Mouse (Mus musculus) myocyte (in vitro differentiated cells): ENCODE measurements around the gene Tex2. TPM values are rescaled to one million over a fixed set of nuclear protein-coding genes. Genes with fewer than 3 reads are reported as not detected.

Source experiments
- H3K27me3 ChIP-seq: one replicate; pipeline ENCODE4 v1.6.1; 2011; ENCODE audit not compliant: control insufficient read depth, insufficient read depth, insufficient read length
- H3K36me3 ChIP-seq: one replicate; pipeline ENCODE4 v1.6.1; 2011; ENCODE audit not compliant: control insufficient read depth, insufficient read depth
- H3K4me2 ChIP-seq: one replicate; pipeline ENCODE4 v1.6.1; 2011; ENCODE audit warnings: low read depth, control low read depth
- H3K4me3 ChIP-seq: one replicate; pipeline ENCODE4 v1.5.1; 2011; ENCODE audit warnings: mild to moderate bottlenecking, control low read depth, moderate library complexity
- H3K79me2 ChIP-seq: one replicate; pipeline ENCODE4 v1.6.1; 2011; ENCODE audit not compliant: control insufficient read depth, insufficient read depth
- H3ac ChIP-seq: one replicate; pipeline ENCODE4 v1.6.1; 2011; ENCODE audit not compliant: control insufficient read depth, insufficient read length
- CEBPB ChIP-seq: IDR thresholded peaks from 2 replicates; pipeline ENCODE4 v1.6.1; 2011; ENCODE audit warnings: mild to moderate bottlenecking, moderate library complexity; ENCODE audit not compliant: poor library complexity, insufficient read depth, severe bottlenecking
- E2F4 ChIP-seq: IDR thresholded peaks from one replicate; pipeline ENCODE4 v1.6.1; 2011; ENCODE audit warnings: mild to moderate bottlenecking, control low read depth, moderate library complexity; ENCODE audit not compliant: insufficient read depth
- MAX ChIP-seq: IDR thresholded peaks from one replicate; pipeline ENCODE4 v1.6.1; 2011; ENCODE audit warnings: low read depth, mild to moderate bottlenecking, control low read depth
- MYOD1 ChIP-seq, 3 experiments: IDR thresholded peaks; one replicate each; pipeline ENCODE4 v1.6.1; 2011; ENCODE audit warnings: control low read depth in 2 of 3, low read depth in 2 of 3, mild to moderate bottlenecking in 2 of 3, moderate library complexity in 1 of 3; ENCODE audit not compliant: insufficient read length in 2 of 3, control insufficient read depth in 1 of 3
- POLR2A ChIP-seq: IDR thresholded peaks from one replicate; pipeline ENCODE4 v1.6.1; 2011; ENCODE audit warnings: low read depth, mild to moderate bottlenecking, control low read depth, moderate library complexity; ENCODE audit not compliant: insufficient read length
- POLR2AphosphoS2 ChIP-seq: IDR thresholded peaks from one replicate; pipeline ENCODE4 v1.6.1; 2011; ENCODE audit warnings: low read depth, control low read depth; ENCODE audit not compliant: insufficient read length
- REST ChIP-seq: IDR thresholded peaks from one replicate; pipeline ENCODE4 v1.6.1; 2011; ENCODE audit warnings: mild to moderate bottlenecking, control low read depth, moderate library complexity; ENCODE audit not compliant: insufficient read depth, insufficient read length
- SRF ChIP-seq: IDR thresholded peaks from one replicate; pipeline ENCODE4 v1.6.1; 2011; ENCODE audit warnings: low read depth; ENCODE audit not compliant: control insufficient read depth, insufficient read length
- TCF12 ChIP-seq: IDR thresholded peaks from one replicate; pipeline ENCODE4 v1.6.1; 2011; ENCODE audit warnings: mild to moderate bottlenecking, control low read depth; ENCODE audit not compliant: poor library complexity, insufficient read depth, severe bottlenecking
- TCF3 ChIP-seq: IDR thresholded peaks from one replicate; pipeline ENCODE4 v1.6.1; 2011; ENCODE audit warnings: low read depth, control low read depth; ENCODE audit not compliant: insufficient read length
- USF1 ChIP-seq: IDR thresholded peaks from one replicate; pipeline ENCODE4 v1.6.1; 2011; ENCODE audit warnings: low read depth, mild to moderate bottlenecking, control low read depth, moderate library complexity
- polyA plus RNA-seq: library from polyadenylated mRNA; unstranded; fragments of >200 nt; fragmentation: generic; extraction: Trizol; gene quantifications from one replicate; pipeline ENCODE4 v1.2.1, GENCODE M21; 2012; ENCODE audit warnings: missing spikeins

Gene Tex2
- polyA plus RNA-seq, 1 experiment, result 7.0 TPM

DNA sequence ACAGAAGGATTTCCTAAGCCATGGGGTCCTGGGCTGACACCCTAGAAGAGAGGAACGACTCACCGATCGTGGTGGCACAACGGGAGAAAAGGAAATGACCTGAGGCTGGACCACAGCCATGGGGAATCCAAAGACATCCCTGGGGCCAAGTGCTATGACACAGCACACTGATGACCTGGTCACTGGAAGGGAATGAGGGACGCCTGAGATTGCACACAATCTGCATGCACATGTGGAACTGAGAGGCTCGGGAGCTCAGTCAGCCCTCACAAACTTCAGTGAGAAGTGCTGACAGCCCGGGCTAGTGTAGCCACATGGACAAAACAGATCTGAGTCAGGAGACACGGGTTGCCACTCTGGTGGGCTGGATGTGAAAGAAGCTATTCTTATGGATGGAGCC, 24.4 kb downstream of the Tex2 start:
- Histone ChIP-seq H3K4me2 (peak overlapping the region; percentile 5), H3K36me3 (no peaks in the 10 kb centered on the region)

DNA sequence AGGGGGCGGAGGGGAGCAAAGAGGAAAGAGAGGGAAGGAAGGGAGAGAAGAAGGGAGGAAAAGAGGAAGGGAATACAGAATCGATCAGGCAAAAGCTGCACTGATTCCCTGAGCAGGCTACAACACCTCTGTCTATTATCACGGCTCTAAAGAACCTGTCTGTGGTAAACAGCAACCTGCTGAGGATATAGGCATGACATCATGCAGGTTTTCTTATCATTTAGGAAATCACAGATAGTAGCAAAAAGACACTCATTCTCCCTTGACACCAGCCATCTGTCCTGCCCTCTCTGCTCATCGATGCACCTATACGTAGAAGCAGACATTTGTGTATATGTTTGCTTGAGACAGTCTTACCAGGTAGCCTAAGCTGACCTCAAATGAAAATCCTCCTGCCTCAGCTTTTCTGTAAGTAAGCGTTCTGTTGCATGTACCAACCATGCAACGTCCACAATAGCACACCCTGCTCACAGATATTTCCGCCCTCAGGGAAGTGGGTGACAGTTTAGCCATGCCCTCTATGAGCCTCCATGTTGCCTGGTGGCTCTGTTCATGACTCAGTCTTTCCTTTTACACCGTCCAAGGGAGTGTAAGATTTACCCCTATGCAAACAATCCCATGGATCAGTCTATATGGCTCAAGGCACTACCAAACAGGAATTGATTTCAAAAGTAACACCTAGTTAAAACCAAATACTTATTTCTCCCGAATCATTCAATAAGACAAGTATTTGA, 25.3 kb downstream of the Tex2 start:
- Histone ChIP-seq H3K4me2 (peak overlapping the region; percentile 5), H3K36me3 (no peaks in the 10 kb centered on the region), H3K79me2 (no peaks in the 10 kb centered on the region), H3K4me3 (no peak overlapping the region), H3ac (no peak overlapping the region), H3K27me3 (no peaks in the 10 kb centered on the region)
- no peak for TF ChIP-seq TCF12
- TF ChIP-seq REST, result no peak
- no peak for TF ChIP-seq POLR2AphosphoS2
- TF ChIP-seq SRF, result no peak
- no peak for TF ChIP-seq TCF3
- no peak for TF ChIP-seq MAX
- no peak for TF ChIP-seq MYOD1 (IDR thresholded peaks at IDR 0.05; ENCODE audit: control insufficient read depth in 1 of 3, insufficient read length in 2 of 3, low read depth in 2 of 3)
- TF ChIP-seq E2F4, result no peak

More for the DNA sequence above, 24.4 kb downstream of the Tex2 start:
- H3K4me3 ChIP-seq, result no peak overlapping the region
- H3K27me3 ChIP-seq, result no peaks in the 10 kb centered on the region
- H3ac ChIP-seq, result no peak overlapping the region
- TF ChIP-seq CEBPB (no peak), POLR2A (no peak), MAX (no peak), REST (no peak), TCF12 (no peak), SRF (no peak), USF1 (no peak), TCF3 (no peak)
- no peaks in the 10 kb centered on the region for H3K79me2 ChIP-seq

DNA sequence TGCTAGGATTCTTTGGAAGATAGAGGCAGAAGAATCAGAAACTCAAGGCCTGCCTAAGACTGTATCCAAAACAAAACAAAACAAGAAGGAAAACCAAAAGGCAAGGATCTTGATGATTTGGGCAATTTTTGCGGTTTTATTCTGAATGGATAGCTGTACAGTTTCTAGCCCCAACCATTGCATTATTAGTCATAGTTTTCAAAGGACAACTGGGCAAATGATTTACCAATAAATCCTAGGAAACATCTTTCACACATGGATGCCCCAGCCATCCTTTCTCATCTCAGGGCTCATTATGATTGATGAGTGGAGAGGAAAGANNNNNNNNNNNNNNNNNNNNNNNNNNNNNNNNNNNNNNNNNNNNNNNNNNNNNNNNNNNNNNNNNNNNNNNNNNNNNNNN, 29.4 kb downstream of the Tex2 start:
- TF ChIP-seq SRF, result no peak
- TF ChIP-seq POLR2AphosphoS2, result no peak
- no peak for TF ChIP-seq REST
- TF ChIP-seq CEBPB, result no peak
- Histone ChIP-seq H3K4me2 (no peak overlapping the region), H3K4me3 (no peak overlapping the region), H3K36me3 (no peaks in the 10 kb centered on the region), H3ac (no peak overlapping the region), H3K79me2 (no peaks in the 10 kb centered on the region), H3K27me3 (no peaks in the 10 kb centered on the region)

DNA sequence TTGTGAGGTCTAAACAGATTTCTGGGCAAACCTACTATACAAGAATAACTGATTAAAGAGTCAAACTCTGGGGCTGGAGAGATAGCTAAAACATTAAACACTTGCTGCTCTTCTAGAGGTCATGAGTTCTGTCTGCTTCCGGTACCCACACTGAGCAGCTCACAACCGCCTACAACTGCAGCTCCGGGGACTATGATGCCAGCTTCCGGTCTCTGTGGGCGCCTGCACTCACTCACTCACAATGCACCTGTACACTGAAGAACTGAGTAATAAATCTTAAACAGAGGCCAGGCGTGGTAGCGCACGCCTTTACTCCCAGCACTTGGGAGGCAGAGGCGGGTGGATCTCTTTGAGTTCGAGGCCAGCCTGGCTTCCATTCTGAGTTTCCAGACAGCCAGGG, 31.9 kb downstream of the Tex2 start:
- H3K4me2 ChIP-seq, result no peak overlapping the region
- no peaks in the 10 kb centered on the region for H3K27me3 ChIP-seq
- no peaks in the 10 kb centered on the region for H3K36me3 ChIP-seq
- H3K4me3 ChIP-seq, result no peak overlapping the region
- H3ac ChIP-seq, result no peak overlapping the region
- no peaks in the 10 kb centered on the region for H3K79me2 ChIP-seq
- TF ChIP-seq E2F4, result no peak
- no peak for TF ChIP-seq MAX
- no peak for TF ChIP-seq USF1
- no peak for TF ChIP-seq POLR2AphosphoS2

DNA sequence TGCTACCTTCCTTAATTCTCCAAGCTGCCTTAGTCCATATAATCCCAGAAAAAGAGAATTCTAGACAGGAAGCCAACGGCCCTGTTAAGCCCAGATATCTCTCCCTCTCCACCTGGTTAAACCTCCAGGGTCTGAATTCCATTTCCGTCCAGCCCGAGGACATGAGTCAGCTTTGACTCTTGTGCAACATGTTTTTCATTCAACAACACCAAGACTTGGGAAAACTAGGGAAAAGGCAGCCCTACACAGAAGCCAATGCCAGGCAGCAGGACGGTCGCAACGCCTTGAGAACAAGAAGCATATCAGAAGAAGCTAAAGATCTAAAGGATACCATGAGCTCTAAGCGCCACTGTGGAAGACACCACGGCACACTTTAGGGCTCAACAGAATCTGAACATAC, 32.8 kb downstream of the Tex2 start:
- Histone ChIP-seq H3K4me3 (no peak overlapping the region), H3K27me3 (no peaks in the 10 kb centered on the region), H3K79me2 (no peaks in the 10 kb centered on the region), H3K36me3 (no peaks in the 10 kb centered on the region), H3ac (no peak overlapping the region), H3K4me2 (no peak overlapping the region)
- TF ChIP-seq USF1 (no peak), REST (no peak), CEBPB (peak; percentile 78), MYOD1 (IDR thresholded peaks at IDR 0.05; ENCODE audit: control insufficient read depth in 1 of 3, insufficient read length in 2 of 3, low read depth in 2 of 3) (no peak)

DNA sequence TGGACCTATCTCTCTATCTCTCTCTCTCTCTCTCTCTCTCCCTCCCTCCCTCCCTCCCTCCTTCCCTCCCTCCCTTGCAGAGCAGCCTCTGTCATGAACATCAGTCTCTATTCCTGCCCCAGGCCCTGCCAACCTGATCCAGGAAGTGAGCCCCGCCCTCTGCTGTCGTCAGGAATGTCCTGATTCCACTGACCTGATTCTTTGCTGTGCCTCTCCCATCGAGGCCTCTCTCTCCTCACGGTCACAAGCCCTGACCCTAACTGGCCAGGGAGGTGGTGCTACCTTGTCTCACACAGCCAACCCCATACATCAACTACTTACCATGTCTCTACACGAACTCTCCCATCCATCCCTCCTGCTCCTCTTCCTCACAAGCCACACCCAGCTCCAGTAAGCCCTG, 33.3 kb downstream of the Tex2 start:
- H3K27me3 ChIP-seq, result no peaks in the 10 kb centered on the region
- TF ChIP-seq POLR2AphosphoS2 (no peak), E2F4 (no peak)
- H3K4me2 ChIP-seq, result no peak overlapping the region
- H3K36me3 ChIP-seq, result no peaks in the 10 kb centered on the region
- no peak overlapping the region for H3K4me3 ChIP-seq
- no peak overlapping the region for H3ac ChIP-seq
- no peaks in the 10 kb centered on the region for H3K79me2 ChIP-seq
